Mouse (Mus musculus): ENCODE results near the gene Izumo4. TPM values are rescaled to one million over a fixed set of nuclear protein-coding genes. Genes with fewer than 3 reads are reported as not detected.

Izumo4 gene
- polyA plus RNA-seq, 1 experiment from 2014 or later = 7.9 TPM

DNA sequence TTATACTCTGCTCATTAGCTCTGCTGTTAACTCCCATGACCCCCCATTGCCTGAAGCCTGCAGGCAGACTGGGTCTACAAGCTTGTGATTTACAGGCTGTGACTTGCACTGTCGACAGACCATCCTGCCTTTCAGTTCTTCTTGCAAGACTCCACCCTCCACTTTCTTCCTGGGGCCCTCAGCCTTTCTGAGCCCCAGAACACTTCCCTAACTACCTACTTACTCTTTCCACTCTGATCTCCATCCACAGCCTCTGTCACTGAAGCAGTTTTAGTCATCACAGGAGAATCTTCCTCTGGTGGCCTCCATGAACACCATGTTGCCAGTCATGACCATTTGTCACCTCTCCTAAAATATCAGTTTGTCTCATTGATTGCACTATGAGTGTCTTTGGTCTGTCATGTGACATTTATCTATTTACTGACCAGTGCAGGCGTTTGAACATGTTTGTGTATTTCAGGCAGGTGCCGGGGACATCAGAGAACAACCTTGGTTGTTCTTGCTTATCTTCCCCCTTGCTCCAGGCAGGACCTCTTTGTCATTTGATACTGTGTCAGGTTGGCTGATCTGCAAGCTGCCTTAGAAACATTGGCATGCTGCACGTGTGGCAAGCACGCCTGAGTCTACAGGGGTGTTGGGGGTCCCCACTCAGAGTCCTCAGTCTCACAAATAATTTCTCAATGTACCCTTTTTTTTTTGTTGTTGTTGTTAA is 38.3 kb upstream of the Izumo4 start:
- H3K27me3 ChIP-seq (ENCODE audit: insufficient read depth, low read length) = no peaks in the 10 kb centered on the region
- peaks cover 40% of the 10 kb centered on the region for H3K4me1 ChIP-seq (ENCODE audit: insufficient read depth)
- H3K9me3 ChIP-seq (ENCODE audit: low read length) = no peaks in the 10 kb centered on the region
- peak overlapping the region; percentile 2; the same call in 1 of the 2 replicates for H3K9ac ChIP-seq (replicated peaks)
- no peak overlapping the region for H3K4me3 ChIP-seq (ENCODE audit: low read depth, low read length)
- H3K4me2 ChIP-seq (ENCODE audit: low read depth, low read length) = no peak overlapping the region
- peak overlapping the region; percentile 93 for H3K27ac ChIP-seq (ENCODE audit: low read depth)
- no peak; the same call in 1 of the 2 replicates for TF ChIP-seq EP300 (IDR thresholded peaks at IDR 0.05; ENCODE audit: low read depth)
- TF ChIP-seq CTCF (IDR thresholded peaks at IDR 0.05; ENCODE audit: low read depth) = no peak
- ATAC-seq (peak; percentile 43), DNase-seq (no peak)
- 23% methylated on average over 5 of the region's 5 CpGs for WGBS (ENCODE audit: insufficient replicate concordance)
- peaks cover 30% of the 10 kb centered on the region for H3K36me3 ChIP-seq (replicated peaks; ENCODE audit: insufficient read depth, low read length)

DNA sequence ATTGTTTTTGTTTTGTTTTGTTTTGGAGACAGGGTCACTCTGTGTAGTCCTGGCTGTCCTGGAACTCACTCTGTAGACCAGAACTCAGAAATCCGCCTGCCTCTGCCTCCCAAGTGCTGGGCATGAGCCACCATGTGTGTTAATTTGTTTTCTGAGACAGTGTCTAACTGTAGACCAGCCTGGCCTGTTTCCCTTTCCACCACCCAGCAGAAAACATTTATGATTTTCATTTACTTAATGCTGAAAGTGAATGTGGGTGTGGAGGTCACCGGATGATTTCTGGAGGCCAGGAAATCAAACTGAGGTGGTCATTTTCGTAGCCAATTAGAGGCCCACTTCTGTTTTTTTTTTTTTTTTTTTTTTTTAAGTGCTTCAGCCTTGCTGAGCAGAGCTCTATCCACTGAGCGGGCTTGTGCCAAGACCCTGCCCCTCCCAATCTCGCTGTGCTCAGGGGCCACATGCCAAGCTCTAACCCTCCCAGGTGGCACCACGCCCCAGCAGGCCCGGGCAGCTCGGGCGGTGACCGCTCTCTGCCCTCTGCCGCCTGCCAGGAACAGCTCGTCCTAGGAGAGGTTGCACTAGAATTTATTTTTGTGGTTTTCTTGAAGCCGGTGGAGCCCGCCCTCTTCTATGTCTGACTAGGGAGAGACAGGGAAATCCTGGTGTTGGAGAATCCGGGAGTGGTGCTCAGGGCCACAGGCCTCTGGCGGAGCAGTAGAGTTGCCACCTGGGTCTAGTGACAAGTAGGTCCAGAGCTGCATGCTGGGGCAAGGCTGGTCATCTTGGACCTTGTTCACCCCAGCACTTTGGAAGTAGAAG is 37.6 kb upstream of the Izumo4 start:
- Histone ChIP-seq H3K4me3 (ENCODE audit: low read depth, low read length) (peak overlapping the region; percentile 19; the same call in 1 of the 2 replicates), H3K4me2 (ENCODE audit: low read depth, low read length) (peak overlapping the region; percentile 60), H3K9me3 (ENCODE audit: low read length) (no peaks in the 10 kb centered on the region), H3K27ac (ENCODE audit: low read depth) (peak overlapping the region; percentile 93), H3K36me3 (replicated peaks; ENCODE audit: insufficient read depth, low read length) (peaks cover 37% of the 10 kb centered on the region), H3K9ac (replicated peaks) (peak overlapping the region; percentile 50; the same call in 1 of the 2 replicates), H3K4me1 (ENCODE audit: insufficient read depth) (peaks cover 35% of the 10 kb centered on the region), H3K27me3 (ENCODE audit: insufficient read depth, low read length) (no peaks in the 10 kb centered on the region)
- DNase-seq (peak; percentile 76), ATAC-seq (peak; percentile 63)
- WGBS (ENCODE audit: insufficient replicate concordance) = 13% methylated on average over 16 of the region's 16 CpGs
- TF ChIP-seq EP300 (IDR thresholded peaks at IDR 0.05; ENCODE audit: low read depth) (peak; percentile 21; the same call in 1 of the 2 replicates), CTCF (IDR thresholded peaks at IDR 0.05; ENCODE audit: low read depth) (no peak)

DNA sequence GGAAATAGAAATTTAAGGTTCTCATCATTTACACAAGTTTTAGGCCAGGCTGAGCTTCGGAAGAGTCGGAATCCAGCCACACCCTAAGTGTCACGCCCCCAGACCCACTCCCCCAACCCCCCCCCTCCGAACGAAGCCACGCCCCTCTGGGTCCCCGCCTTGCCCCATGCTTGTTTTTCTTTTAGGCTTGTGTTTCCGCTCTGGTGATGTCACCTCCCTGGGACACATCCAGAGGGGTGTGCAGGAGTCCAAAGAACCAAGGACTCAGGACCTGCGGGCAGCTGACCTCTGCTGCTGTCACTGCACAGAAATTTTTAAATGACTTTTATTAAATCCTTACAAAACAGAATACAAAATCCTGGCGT is 37.0 kb upstream of the Izumo4 start:
- H3K36me3 ChIP-seq (replicated peaks; ENCODE audit: insufficient read depth, low read length) = peaks cover 43% of the 10 kb centered on the region
- peak overlapping the region; percentile 93 for H3K27ac ChIP-seq (ENCODE audit: low read depth)
- peak; percentile 82 for ATAC-seq
- peaks cover 35% of the 10 kb centered on the region for H3K4me1 ChIP-seq (ENCODE audit: insufficient read depth)
- DNase-seq = peak; percentile 73
- peak overlapping the region; percentile 60 for H3K4me2 ChIP-seq (ENCODE audit: low read depth, low read length)
- WGBS (ENCODE audit: insufficient replicate concordance) = 12% methylated on average over 10 of the region's 10 CpGs
- no peaks in the 10 kb centered on the region for H3K9me3 ChIP-seq (ENCODE audit: low read length)
- H3K4me3 ChIP-seq (ENCODE audit: low read depth, low read length) = no peak overlapping the region
- TF ChIP-seq EP300 (IDR thresholded peaks at IDR 0.05; ENCODE audit: low read depth) (no peak), CTCF (IDR thresholded peaks at IDR 0.05; ENCODE audit: low read depth) (no peak)
- no peaks in the 10 kb centered on the region for H3K27me3 ChIP-seq (ENCODE audit: insufficient read depth, low read length)
- H3K9ac ChIP-seq (replicated peaks) = peak overlapping the region; percentile 50

DNA sequence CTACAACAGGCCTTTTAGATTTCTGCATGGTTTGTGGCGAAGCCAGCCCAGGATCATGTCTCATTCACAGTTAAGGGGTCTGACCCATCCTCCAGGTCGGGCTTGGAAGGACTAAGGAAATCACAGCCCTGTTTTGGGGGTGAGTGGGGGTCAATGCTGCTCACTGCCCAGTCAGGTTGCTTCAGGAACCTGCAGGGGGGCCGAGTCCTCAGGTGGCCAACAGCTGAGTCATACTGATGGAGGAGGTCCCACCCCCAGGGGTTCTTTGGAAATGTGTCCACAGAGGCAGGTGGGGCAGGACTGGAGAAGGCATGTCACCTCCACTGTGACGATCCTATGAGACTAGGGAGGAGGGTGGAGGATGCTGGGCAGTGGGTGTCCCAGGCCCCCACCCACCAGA is 36.5 kb upstream of the Izumo4 start:
- no peak for TF ChIP-seq CTCF (IDR thresholded peaks at IDR 0.05; ENCODE audit: low read depth)
- TF ChIP-seq EP300 (IDR thresholded peaks at IDR 0.05; ENCODE audit: low read depth) = no peak
- peak overlapping the region; percentile 93 for H3K27ac ChIP-seq (ENCODE audit: low read depth)
- 44% methylated on average over 4 of the region's 4 CpGs for WGBS (ENCODE audit: insufficient replicate concordance)
- DNase-seq (no peak), ATAC-seq (peak; percentile 26)
- peak overlapping the region; percentile 46 for H3K9ac ChIP-seq (replicated peaks)
- no peaks in the 10 kb centered on the region for H3K9me3 ChIP-seq (ENCODE audit: low read length)
- no peak overlapping the region for H3K4me3 ChIP-seq (ENCODE audit: low read depth, low read length)
- peak overlapping the region; percentile 60; the same call in 1 of the 2 replicates for H3K4me2 ChIP-seq (ENCODE audit: low read depth, low read length)
- H3K36me3 ChIP-seq (replicated peaks; ENCODE audit: insufficient read depth, low read length) = peaks cover 48% of the 10 kb centered on the region
- H3K27me3 ChIP-seq (ENCODE audit: insufficient read depth, low read length) = no peaks in the 10 kb centered on the region
- peaks cover 35% of the 10 kb centered on the region for H3K4me1 ChIP-seq (ENCODE audit: insufficient read depth)

DNA sequence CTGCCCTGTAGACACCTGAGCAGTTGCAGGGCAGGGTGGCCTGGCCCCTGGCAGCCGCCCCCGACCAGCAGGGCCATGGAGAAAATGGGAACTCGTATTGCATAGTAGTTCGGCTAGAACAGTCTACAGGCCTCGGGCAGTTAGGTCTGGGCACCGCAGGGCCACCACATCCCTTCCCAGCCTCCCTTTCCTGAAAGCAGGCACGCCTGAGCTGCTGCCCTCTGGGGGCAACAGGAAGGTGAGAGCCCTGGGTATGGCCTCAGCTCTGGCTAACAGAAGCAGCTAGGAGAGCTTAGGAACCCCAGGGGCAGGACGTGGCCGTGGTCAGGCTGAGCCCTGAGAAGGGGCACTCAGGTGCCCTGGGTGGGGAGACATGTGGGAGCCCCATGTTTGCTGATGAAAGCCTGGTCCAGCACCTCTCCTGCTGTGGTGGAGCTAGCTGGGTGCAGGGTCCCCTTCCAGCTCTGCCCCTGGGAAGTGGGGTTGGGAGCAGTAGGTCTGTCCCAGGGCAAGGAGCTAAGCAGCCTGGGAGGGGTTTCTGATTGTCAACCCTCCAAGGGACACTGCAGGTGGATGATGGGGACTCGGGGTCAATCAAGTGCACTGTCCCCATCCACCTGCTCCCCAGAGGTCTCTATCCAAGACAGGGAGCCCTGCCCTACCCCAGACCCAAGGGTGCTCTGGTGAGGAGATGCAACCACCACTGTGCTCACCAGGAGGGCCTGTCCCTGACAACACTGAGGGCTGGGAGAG is 35.8 kb upstream of the Izumo4 start:
- H3K27ac ChIP-seq (ENCODE audit: low read depth) = peak overlapping the region; percentile 93
- no peak overlapping the region for H3K4me3 ChIP-seq (ENCODE audit: low read depth, low read length)
- peak overlapping the region; percentile 46 for H3K9ac ChIP-seq (replicated peaks)
- H3K27me3 ChIP-seq (ENCODE audit: insufficient read depth, low read length) = no peaks in the 10 kb centered on the region
- no peak for ATAC-seq
- H3K4me2 ChIP-seq (ENCODE audit: low read depth, low read length) = no peak overlapping the region
- peaks cover 55% of the 10 kb centered on the region for H3K36me3 ChIP-seq (replicated peaks; ENCODE audit: insufficient read depth, low read length)
- WGBS (ENCODE audit: insufficient replicate concordance) = 55% methylated on average over 10 of the region's 10 CpGs
- DNase-seq = no peak
- TF ChIP-seq EP300 (IDR thresholded peaks at IDR 0.05; ENCODE audit: low read depth) (no peak), CTCF (IDR thresholded peaks at IDR 0.05; ENCODE audit: low read depth) (peak; percentile 25; the same call in 1 of the 2 replicates)
- no peaks in the 10 kb centered on the region for H3K9me3 ChIP-seq (ENCODE audit: low read length)
- H3K4me1 ChIP-seq (ENCODE audit: insufficient read depth) = peaks cover 35% of the 10 kb centered on the region
